Mouse (Mus musculus) heart, postnatal 10 days (tissue): ENCODE measurements at regions not wholly inside any gene's neighbourhood (a gene's known extent, or its start where the extent isn't known, plus 50 kb on each side); places are given as distances from the start of the nearest gene placed in this dataset.
A peak's percentile ranks its signal among the peaks of the same experiment; 100 is the strongest.

ENCODE experiments used
- DNase-seq, 2 experiments: peaks; one replicate each; pipeline ENCODE4 v3.0.0; 2021
- intact Hi-C: fragments of 180-260 bp; cut with DNase I; formaldehyde crosslinking; loops from one replicate; pipeline ENCODE4 v1.15.1; 2025

DNA sequence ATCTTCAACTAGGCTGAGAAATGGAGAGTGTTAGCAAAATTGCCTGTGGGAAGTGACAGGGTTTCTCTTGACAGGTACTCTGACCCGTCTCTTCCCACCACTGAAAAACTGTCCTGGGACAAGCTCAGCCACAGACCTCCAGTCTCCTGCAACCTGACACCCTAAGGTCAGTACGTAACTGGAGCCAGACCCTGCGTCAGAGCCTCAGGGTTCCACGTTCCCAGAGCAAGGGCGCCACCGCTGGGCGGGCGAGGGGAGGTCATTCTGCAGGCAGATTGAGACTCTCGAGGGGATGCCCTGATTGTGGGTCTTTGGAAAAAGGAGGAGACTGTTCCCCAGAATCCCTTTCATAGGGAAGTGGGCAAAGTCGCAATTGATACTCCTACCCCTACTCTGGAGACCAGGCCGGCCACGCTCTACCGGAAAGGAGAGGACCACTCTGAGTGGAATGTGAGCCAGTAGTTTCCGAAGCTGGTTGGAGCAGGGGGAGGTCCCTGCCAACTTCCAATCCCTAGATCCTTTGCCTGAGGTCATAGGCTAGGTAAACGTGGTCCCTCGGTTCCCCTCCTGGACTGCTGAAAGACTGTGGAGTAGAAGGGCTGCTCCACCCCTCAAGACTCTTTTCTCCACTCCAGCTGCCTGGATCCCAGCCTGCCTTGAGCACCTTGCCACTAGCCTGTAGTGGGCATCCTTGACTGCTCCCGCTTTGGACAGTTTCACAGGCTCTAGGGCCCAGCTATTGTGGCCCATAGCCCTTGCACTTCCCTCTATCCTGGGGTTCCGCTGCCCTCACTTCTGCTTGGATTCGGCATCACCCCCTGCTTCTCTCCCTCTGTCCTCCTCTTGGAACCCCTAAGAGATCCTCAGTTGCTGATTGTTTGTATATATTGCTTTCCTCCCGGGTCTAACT, 61.0 kb upstream of the Lpcat1 start:
- intact Hi-C loops, result loop anchor here (1.0 to 5.0 kb wide), 3 partner anchors 59 to 319 kb away; no protein-coding TSS in a partner anchor
- DNase-seq, result peak; percentile 67 to 79

- intact Hi-C loops, result no loop called here
- DNase-seq, result no peak
Observed at GRCm38 (mm10) chr13:73400921-73401320, 66.1 kb upstream of the Lpcat1 start.

- intact Hi-C loops, result no loop called here
- DNase-seq, result no peak
Observed at GRCm38 (mm10) chr13:73397033-73397432, 68.7 kb upstream of the Ndufs6 start.

DNA sequence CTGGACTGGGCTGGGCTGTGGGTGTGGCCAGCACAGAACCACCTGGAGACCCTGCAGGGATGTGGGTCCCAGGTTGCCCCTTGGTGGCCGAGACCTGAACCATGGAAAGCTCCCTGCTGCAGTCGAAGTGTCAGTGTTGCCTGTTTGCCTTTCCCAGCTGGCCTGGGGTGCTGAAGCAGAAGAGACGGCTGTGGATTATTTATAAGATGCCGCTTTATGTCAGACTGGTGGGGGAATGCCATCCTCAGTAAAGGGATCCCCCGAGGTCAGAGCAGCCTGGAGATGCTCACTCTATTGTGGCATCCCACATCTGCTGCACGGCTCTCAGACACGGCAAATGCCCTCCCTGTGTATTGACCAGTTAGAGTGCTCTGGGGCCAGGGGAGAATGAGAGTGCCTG, 67.5 kb upstream of the Ndufs6 start:
- DNase-seq, result no peak
- intact Hi-C loops, result no loop called here

GRCm38 (mm10) chr13:73389051-73389450, 60.7 kb upstream of the Ndufs6 start:
- no peak for DNase-seq
- intact Hi-C loops, result no loop called here

GRCm38 (mm10) chr13:73383585-73383984, 55.2 kb upstream of the Ndufs6 start:
- intact Hi-C loops, result no loop called here
- peak; percentile 4 to 53 for DNase-seq
